Mouse (Mus musculus) gastrocnemius, postnatal 25 days (tissue): Measurements from ENCODE around the gene Fxyd5. TPM values are rescaled to one million over a fixed set of nuclear protein-coding genes. Genes with fewer than 3 reads are reported as not detected.

Source experiments
- DNase-seq: peaks from one replicate; pipeline ENCODE4 v3.0.0; 2022
- long read RNA-seq, 2 experiments: library from polyadenylated mRNA; stranded (forward); transcript quantifications; one replicate each; pipeline ENCODE4 v2.0.0; 2021
- total RNA-seq, 2 experiments: library from RNA; stranded (reverse); gene quantifications; 1 replicate in 1 of 2; 2 replicates in 1 of 2; pipeline ENCODE4 v1.2.3; 2021

Gene Fxyd5
- total RNA-seq: 10 to 100 TPM in 1 of 2 experiments, 1 to 10 TPM in 1; 9.5 to 13.6 TPM
- long read RNA-seq, experiment 1, transcript Fxyd5-207 (9 exons, 1,172 nt): major isoform, 5 of 11 reads
- long read RNA-seq, experiment 1, partial matches to known transcripts: 0 of 11 reads
- long read RNA-seq, experiment 1, other reads (novel, unspliced or antisense): 3 of 11 reads
- long read RNA-seq, experiment 2, partial matches to known transcripts: 0 of 3 reads
- long read RNA-seq, experiment 2, other reads (novel, unspliced or antisense): 0 of 3 reads

DNA sequence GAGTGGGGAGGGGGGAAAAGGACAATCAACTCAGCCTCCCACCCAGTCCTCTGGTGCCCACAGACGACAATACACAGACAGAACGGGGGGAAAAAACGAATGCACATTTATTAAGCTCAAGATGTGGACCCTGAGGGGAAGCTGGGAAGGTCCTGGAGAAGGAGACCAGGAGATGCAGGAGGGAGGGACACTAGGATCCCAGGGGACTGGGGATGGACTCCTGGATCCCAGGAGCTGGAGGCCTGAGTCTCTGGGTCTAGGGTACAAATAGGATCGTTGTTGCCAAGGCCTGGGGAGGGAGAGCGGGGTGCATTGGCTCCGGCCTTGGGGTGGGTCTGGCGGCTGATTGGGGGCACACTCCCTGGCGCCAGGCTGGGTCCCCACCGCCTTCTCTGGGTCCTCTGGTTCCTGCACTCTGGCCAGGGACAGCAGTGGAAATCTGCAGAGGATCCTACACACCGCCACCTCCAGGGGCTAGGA lies at the start of gene Fxyd5:
Fxyd5 (minus strand) TSS at position 51 of the 480 bp plus-strand sequence.
- no peak for DNase-seq

DNA sequence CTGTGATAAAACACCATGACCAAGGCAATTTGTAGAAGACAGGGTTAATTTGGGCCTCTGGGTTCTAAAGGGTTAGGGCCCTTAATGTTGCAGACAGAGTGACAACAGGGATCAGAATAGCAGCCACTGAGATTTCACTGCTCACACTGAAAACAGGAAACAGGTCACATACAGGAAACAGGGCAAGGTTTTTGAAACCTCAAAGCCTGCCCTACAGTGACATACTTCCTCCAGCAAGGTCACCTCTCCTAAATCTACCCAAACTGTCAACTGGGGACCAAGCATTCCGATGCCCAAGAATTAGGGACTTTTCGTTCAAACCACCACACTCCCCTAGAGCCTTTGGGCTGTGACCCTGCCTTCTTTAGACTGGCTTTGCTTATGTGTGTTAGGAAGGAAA lies 47.4 kb upstream of the Fxyd5 start:
- no peak for DNase-seq

DNA sequence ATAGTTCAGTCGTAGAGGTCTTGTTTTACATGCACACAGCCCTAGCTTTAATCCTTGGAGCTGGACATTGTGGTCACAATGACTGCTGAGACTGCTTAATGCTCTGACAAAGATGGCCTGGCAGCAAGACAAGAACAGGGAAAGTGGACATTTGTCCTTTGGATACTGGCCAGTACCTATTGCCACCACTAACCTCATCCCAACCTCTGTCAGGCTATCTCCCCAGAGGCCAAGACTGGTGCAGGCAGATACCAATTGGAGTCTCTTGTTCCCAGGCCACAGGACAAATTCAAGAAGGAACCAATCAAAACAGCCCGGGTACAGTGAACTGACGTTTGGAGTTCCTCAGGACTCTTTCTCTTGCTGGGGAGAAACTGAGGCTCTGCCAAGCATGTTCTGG lies 45.9 kb upstream of the Fxyd5 start:
- no peak for DNase-seq

DNA sequence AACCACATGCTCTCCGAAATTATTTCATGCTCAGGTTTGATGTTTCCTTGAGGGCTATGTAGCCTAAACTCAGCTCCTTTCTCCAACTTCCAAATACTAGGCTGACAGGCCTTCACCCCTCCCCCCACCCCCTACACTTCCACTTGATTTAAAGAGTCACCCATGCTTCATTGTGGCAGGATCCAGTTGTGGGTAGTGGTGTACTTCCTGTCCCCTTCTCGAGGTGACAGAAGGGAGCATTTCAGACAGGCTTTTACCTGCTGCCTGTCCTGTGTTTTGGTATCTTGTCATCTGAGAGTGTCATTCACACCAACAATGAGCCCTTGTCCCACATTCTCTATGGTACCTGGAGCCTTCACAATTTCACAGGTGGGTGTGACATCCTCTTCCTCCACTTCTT lies 45.0 kb upstream of the Fxyd5 start:
- DNase-seq: no peak

DNA sequence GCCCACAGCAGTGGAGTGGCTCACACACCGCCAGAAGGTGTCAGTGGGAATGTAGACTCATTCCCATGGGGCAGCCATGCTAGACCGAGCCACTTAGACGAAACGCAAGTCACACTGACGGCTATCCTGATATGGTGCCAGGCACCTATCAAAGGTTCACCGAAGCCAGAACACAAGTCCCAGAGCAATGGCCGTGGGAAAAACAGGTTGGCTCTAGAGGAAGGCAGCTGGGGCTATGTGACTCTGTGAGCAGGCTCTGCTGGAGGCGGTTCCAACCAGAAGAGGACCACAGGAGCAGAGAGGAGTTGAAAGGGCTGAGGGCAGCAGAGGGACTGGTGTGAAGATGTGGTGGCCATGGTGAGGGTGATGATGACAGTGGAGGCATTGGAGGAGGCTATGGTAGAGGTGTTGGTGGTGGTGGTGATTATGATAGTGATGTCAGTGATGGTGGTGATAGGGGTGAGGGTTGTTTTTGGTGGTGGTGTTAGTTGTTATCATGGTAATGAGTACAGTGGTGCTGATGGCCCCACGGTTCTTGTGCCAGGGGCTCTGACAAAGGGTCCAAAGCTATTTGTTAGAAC lies 44.0 kb upstream of the Fxyd5 start:
- no peak for DNase-seq

DNA sequence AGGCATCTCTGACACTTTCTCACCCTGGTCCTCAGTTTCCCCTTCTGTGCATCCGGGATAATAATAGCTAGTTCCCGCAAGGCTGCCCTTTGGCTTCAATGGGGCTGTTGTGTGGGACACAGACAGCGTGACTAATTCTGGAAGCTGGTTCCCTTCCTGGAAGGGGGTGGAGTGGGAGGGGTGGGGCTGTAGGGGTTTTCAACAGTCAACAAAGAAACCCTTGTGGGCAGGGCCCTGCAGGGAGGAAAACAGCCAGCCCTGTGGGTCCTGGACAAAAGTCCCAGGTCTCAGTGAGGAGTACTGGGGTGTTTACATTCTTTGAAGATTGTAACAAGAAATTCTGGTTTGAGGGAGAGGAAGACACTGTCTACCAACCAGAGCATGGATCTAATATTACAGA lies 42.9 kb upstream of the Fxyd5 start:
- DNase-seq: peak; percentile 76

DNA sequence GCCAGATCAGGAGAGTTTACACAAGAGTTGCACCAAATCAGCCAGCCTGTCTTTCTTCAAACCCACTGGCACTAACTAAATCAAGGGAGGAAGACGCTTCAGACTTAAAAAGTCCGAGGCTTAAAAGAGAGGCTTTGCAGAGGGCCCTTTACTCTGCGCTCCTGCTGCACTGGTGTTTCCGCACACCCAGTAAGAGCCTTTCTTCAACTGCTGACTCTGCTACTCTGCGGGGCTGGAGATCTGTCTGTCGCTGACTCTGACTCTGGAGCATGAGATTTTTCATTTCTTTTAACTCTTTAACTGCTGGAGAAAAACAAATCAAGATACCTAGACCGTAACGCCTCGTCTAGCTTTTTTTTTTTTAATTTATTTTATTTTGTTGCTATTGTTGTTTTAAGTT lies 41.9 kb upstream of the Fxyd5 start:
- DNase-seq: no peak

DNA sequence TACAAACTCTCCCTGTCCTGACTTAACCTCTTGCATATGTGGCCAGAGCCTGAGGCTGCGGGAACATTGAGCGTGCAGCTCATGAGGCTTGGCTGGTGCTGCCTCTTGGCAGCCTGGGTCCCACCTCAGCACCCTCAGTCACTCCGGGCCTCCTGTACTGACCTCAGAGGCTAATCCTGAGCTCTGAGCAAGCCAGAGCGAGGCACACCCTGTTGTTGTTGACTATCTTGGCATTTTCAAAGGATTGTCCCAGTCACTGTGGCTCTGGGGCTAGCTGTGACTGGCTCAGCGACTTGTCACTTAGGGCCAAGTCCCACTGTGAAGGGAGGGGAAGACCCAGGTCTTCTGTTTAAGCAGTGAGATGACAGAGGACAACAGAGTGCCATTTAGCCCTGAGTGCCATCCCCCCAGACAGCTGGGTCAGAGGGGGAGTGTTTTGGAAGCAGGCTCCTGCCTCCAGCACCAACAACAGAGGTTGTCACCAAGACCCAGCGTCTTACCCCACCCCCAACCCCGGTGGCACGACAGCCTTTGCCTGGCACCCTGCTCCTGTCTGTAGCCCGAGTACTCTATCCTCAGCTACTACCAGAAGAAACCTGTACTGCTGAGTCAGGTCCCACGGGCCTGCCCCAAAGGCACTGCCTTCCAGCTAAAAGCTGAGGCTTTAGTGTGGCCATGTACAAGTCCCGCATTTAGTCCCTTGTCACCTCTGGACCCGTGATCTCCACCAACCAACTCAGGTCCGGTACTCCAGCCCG lies 40.7 kb upstream of the Fxyd5 start:
- peak; percentile 93 for DNase-seq

DNA sequence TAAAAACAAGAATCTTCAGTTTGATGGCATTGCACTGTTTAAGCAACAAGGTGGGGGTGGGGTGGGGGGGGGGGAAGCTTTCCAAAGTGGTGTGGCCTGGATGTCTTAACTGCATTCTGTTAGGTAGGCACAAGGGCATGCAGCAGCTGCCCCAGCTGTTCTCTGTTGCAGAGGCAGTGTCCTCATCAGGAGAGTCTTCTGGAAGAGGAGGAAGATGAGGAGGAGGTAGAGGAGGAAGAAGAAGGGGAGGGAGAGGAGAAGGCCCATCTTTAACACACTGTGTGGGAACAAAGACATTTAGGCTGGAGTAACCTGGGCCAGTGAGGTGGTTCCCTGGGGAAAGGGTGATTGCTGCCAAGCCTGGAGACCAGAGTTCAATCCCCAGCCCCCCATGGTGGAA lies 39.8 kb upstream of the Fxyd5 start:
- no peak for DNase-seq

DNA sequence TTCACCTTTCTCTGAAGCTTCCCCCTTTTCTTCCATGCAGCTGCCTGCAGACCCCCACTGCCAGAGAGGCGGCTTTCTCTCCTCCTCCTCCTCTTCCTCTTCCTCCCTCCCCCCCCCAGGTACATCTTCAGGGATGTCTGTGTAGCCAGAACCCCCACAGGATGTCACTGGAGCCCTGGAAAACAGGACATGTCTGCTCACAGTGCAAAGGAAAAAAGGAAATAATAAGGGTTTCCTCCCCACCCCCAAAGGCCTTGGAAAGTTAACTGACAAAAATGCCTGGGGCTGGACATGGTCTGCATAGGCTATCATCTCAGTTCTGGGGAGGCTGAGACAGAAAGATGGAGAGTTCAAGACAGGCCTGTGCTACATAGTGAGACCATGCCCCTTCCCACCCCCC lies 38.8 kb upstream of the Fxyd5 start:
- no peak for DNase-seq

DNA sequence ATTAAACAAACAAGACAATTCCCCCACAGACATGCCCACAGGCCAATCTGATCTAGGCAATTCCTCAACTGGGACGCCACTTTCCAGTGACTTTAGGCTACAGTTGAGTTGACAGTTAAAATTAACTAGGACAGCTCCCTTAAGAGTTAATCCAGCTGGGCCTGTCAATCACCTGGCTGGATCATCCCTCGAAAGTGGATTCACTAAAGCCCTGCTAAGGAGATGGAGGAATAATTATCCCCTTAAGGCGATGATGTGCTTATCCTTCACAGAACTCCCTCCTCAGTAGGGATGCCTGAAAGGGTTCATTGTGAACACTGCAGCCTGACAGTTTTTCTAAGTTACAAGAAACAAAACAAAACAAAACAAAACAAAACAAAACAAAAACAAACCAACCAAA lies 38.3 kb upstream of the Fxyd5 start:
- no peak for DNase-seq

DNA sequence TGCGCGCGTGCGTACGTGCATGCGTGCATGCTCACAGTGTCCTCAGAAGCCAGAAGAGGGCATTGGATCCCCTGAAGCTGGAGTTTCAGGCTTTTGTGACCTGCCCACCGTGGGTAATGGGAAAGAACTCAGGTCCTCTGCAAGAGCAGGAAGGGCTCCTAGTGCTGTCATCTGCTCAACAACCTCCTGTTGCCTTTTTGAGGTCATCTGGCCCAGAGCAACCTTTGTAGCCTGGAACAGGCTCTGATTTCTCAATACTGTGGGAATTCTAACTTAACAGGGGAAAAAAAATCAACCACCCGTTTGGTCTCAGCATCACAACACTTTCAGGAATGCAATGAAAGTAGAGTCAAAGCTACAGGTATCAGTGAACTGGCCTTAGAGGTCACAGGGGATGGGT lies 37.4 kb upstream of the Fxyd5 start:
- DNase-seq: no peak

DNA sequence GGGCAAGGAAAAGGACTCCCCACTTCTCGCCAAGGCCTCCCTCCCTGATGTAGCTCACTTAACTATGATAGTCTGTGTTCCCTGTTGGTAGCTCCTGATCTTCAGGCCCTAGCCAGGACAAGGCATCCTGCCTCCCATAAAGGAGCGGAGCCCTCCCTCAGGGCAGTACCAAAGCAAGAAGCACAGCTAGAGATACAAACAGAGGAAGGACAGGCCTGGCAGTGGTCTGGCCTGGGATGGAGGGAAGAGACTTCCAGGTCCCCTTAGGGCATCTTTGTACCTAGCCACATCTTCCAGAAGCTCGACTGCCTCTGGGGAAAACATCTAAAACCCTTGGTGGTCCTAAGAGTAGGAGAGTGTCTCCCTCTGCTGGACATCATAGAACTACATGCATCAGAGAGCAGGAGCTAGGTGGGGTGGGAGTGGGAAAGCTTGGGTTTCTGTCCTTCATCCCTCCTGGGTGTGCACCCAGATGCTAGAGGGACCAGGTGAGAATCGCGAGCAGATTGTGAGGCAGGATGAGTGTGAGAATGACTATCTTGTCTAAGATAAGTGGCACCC lies 35.7 kb upstream of the Fxyd5 start:
- no peak for DNase-seq

DNA sequence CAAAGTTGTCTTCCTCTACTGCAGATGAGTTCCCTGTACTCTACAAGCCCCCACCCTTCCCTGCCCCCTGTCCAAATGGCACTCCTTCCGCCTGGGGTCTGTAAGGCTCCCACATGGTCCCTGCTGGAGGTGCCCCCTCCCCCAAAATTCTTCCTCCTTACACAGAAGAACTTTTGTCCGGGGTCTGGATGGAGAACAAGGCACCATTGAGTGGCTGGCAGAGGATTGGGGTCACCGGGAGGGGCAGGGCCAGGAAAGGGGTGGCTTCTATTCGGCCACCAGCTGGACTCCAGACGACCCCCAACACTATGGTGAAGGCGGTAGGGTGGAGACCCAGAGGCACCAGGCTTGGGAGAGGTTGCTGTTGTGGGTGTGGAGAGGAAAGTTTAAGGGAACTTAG lies 35.2 kb upstream of the Fxyd5 start:
- DNase-seq: no peak

DNA sequence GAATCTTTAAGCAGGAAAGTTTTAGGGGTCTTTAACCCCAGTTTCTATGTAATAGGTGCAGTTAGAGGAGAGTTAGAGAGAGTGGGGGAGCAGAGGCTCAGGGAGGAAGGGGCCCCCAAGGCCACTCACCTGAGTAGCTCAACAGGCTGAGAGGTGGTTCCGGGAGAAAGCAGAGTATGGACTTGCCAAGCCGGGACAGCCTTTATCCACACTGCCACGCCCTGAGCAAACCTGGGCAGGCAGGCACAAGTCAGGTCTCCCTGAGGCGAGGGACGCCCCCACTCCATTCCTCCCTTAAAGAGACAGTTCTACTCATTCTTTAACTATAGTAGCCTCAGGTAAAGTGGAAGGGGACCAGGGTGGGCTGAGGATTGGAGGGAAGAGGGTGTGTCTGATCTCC lies 34.2 kb upstream of the Fxyd5 start, which contains the start of gene Fxyd3:
Fxyd3 (minus strand) TSS at position 213 of the 400 bp plus-strand sequence.
- DNase-seq: no peak

DNA sequence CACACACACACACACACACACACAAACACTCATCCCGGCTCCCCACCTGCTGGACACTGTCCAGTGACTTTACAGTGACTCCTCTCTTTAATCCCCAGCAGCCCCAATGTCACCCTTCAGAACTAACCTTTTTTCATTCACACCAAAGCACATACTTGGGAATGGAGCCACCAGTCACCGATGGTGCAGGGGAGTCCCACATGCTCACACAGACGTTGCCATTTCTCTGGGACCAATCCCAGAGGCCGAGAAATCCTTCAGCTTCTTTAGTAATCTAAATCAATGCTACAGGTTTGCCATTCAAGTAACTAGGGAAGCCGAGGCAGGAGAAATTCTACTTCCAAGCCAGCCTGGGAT lies 32.4 kb upstream of the Fxyd5 start:
- no peak for DNase-seq

DNA sequence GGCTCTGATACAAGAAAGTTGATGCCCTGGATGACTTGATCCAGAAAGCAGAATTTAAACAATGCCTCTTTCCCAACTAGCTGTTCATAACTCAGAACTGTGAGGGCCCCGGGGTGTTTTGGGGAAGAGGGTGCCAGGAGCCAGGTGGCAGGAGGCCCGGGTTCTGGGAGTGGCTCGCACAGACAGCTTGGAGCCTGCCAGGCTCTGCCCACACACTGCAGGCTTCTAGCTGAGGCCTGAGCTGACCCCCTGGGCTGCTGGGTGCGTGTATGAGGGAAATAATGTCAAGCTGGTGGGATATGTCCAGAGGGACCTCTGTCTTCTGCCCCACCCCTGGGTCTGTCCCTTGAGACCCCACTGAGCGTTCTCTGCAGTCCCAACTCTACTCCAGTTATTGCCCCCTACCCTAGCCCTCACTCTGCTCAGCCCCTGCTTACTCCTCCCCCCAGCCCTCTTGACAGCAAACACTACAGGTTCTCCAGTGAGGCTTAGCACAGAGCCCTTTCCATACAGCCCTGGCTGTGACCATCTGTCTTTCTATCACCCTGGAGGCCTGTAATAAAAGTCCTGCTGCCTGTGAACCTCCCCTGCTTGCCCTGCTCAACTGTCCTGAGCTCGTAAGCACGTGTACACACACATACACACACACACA lies 31.9 kb upstream of the Fxyd5 start:
- DNase-seq: no peak

DNA sequence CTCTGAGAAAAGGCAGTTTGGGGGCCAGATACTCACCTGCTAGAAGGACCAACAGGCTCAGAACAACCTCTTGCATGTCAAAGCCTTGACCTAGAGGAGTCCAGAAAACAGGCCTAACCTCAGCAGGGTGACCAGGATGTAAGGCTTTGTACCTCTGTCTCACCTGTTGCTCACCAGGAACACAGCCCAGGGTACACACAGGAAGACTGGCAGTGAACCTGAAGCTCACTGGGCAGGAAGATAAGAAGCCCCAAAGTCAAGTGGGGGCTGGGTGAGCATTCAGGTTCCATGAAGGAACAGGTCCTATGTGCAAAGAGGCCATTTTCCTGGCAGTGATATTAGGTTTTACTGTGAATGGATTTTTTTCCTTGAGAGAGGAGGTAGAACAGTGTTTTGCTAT lies 31.3 kb upstream of the Fxyd5 start:
- no peak for DNase-seq

DNA sequence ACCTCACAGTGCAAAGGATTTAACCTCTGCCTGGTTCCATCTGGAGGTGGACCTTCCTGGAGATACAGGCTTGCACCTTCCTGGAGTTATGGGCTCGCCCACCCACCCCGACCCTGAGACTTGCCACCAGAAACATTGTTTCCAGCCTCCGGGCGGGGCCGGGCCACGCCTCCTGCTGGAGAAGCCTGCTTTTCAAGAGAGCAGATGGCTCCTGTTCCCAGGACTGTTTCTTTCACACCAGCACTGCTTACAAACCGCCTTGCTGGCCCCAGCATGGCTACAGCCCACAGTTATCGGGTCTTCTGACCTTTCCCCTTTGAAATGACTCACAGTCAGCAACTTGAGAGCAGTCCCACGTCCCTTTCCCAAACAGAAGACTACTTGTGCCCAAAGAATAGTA lies 30.0 kb upstream of the Fxyd5 start:
- DNase-seq: no peak

DNA sequence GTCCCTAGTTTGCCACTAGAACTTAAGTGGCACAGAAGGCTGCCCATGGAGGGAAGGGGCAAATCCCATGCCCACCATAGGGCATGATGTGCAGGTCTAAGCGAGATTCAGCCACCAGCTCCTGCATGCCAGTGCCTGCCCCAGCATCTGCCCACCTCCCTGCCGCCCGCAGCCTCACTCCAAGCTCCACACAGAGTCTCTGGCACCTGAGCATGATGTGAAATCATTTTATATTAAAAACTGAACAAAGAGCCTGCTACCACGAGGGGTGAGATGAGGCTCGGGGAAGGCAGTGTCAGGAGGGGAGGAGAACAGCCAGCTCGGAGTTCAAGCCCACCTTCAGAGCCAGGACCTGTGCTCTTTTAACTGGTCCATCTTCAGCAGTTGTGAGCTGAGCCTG lies 28.0 kb upstream of the Fxyd5 start:
- no peak for DNase-seq

DNA sequence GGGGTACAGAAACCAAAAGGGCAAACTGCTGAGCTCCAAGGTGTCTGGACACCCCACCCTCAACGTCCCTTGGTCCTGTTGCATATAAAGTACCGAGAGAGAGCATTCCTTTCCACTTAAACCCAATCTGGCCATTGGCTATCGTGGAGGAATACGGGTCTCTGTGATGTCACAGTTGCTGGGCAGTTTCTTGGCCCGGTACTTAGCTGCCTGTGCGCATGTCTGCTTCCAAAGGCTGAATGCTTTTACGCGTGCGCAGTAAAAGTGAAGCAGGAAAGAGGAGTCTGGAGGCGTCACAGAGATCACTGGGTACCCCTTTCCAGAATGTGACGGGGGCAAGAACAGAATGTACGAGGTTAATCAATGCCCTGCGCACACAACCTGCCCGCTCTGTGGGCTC lies 27.2 kb upstream of the Fxyd5 start:
- no peak for DNase-seq

DNA sequence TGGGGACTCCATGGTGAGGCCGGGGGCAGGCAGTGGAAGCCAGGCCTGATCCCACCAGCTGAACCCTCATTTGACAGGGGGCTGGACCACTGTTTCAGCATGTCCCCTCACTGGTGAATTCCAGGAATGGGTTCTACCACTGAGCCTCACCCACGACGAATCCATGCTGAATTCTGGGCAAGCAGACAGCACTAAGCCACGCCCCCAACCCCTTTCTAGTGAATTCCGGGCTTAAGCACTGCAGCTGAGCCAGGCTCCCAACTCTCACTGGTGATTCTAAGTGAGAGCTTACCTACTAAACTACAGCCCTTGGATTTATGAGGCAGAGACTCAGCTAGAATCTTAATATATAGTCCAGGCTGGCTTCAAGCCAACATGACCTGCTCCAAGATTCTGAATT lies 25.6 kb upstream of the Fxyd5 start:
- peak; percentile 54 for DNase-seq

DNA sequence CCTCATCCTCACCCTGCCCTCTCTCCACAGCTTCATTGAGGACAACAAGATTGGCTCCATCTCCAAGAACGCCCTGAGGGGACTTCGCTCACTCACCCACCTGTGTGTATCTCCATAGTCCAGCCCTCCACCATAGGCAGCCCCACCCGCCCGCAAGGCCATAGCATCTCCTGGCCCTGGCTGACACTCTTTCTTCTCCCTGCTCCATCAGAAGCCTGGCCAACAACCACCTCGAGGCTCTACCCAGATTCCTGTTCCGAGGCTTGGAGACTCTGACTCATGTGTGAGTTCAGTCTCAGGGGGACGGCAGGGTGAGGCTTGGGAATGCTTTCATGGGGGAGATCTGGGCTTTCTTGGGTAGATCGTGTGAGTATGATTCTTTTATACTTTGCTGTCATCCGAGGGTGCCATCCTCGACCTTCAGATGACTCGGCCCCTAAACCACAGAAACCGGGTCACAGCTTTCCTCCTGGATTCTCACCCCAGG lies 20.8 kb upstream of the Fxyd5 start:
- DNase-seq: no peak
